Mouse (Mus musculus): Measurements from ENCODE around the gene Mid1. TPM values are rescaled to one million over a fixed set of nuclear protein-coding genes. Genes with fewer than 3 reads are reported as not detected.
"Not testable (repeated sequence)": the region's sequence is repeated elsewhere in the genome, so short reads cannot be mapped to it uniquely, and the experiment has no call there.

Mid1 gene
- total RNA-seq, 4 experiments from 2014 or later, result 8.4 to 19.0 (median 15.9) TPM

DNA sequence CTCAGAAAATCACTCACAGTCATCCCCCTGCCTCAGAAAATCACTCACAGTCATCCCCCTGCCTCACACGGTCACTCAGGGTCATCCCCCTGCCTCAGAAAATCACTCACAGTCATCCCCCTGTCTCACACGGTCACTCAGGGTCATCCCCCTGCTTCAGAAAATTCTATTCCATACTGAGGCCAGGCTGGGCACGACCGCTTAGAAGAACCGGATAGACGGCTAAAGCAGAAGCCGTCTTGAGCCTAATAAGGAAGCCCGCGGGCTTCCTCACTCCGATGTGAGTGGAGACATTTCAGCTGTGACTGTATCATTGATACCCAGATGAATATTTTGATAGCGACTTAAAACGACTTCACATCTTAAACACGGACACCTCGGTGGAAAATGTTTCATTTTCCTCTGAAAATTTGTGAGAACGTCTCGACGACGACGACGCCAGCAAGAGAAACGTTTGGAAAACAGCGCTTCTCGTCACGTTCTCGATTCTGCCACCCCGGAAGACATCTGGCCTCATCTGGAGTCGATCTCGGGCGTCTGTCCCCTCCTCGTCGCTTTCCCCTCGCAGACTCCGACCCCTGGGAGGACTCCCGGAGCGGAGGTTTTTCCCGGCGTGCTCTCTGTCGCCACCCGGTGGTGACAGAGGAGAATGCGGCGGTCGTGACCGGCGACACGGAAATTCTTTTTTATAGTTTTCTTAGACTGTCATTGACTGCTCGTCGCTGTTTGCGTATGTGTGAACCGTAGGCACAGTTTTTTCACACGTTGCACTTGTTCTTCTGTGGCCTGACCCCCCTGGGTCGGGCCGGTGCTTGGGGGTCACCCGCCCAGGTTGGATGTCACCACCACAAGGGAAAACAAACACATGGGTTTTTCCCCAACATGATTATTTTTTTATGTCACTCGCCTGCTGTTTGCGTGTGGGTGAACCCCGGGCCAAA is 305.0 kb downstream of the Mid1 start:
- peak; percentile 56 for DNase-seq

DNA sequence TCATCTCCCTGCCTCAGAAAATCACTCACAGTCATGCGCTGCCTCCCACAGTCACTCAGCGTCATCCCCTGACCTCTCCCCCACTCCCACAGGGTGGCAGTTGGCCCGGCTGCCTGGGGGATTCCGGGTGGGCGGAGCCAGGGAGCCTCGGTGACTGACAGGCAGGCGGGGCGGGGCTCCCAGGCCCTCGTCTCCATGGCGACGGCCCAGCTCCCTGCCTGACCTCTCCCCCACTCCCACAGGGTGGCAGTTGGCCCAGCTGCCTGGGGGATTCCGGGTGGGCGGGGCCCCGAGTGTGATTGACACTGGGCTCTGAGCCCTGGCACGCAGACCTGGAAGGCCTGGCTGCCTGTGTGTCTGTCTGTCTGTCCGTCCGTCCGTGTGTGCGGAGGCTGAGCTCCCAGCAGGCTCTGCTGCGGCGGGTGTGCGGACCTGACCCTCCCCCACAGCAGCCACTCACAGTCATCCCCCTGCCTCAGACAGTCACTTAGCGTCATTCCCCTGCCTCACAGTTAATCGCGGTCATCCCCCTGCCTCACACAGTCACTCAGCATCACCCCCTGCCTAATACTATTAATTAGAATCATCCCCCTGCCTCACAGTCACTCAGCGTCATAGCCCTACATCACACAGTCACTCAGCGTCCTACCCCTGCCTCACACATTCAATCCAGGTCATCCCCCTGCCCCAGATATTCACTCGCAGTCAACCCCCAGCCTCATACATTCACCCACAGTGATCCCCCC is 306.3 kb downstream of the Mid1 start:
- peak; percentile 98 for DNase-seq

GRCm38 (mm10) chrX:169992086-169992930 is 307.3 kb downstream of the Mid1 start:
- peak; percentile 43 for DNase-seq

- not testable (repeated sequence) for DNase-seq
Measured at GRCm38 (mm10) chrX:169992951-169993547, 308.1 kb downstream of the Mid1 start.

DNA sequence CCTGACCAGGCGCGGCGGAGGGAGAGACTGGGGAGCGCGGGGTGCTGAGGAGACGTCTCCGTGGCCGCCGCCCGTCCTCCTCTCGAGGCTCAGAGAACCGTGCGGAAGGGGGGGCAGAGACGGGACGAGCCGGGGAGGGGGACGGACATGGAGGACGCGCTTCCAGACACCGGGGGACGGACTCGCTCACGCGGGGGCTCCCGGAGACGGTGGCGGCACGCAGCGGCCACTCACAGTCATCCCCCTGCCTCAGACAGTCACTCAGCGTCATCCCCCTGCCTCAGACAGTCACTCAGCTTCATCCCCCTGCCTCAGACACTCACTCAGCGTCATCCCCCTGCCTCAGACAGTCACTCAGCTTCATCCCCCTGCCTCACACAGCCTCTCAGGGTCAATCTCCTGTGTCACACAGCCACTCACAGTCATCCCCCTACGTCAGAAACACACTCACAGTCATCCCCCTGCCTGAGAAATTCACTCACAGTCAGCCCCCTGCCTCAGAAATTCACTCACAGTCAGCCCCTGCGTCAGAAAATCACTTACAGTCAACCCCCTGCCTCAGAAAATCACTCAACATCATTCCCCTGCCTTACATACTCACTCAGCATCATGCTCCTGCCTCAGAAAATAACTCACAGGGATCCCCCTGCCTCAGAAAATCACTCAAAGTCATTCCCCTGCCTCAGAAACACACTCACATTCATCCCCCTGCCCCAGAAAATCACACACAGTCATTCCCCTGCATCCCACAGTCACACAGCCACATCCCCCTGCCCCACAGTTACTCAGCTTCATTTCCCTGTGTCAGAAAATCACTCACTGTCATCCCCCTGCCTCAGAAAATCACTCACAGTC is 309.2 kb downstream of the Mid1 start:
- DNase-seq, result not testable (repeated sequence)

- not testable (repeated sequence) for DNase-seq
Measured at GRCm38 (mm10) chrX:169994866-169995711, 310.1 kb downstream of the Mid1 start.

DNA sequence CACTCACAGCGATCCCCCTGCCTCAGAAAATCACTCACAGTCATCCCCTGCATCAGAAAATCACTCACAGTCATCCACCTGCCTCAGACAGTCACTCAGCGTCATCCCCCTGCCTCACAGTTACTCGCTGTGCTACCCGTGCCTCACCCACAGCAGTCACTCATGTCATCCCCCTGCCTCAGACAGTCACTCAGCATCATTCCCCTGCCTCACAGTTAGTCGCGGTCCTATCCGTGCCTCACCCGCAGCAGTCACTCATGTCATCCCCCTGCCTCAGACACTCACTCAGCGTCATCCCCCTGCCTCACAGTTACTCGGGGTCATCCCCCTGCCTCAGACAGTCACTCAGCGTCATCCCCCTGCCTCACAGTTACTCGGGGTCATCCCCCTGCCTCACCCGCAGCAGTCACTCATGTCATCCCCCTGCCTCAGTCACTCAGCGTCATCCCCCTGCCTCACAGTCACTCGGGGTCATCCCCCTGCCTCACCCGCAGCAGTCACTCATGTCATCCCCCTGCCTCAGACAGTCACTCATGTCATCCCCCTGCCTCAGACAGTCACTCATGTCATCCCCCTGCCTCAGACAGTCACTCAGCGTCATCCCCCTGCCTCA is 311.0 kb downstream of the Mid1 start:
- not testable (repeated sequence) for DNase-seq

- DNase-seq, result not testable (repeated sequence)
Measured at GRCm38 (mm10) chrX:169996926-169997325, 311.9 kb downstream of the Mid1 start.

DNA sequence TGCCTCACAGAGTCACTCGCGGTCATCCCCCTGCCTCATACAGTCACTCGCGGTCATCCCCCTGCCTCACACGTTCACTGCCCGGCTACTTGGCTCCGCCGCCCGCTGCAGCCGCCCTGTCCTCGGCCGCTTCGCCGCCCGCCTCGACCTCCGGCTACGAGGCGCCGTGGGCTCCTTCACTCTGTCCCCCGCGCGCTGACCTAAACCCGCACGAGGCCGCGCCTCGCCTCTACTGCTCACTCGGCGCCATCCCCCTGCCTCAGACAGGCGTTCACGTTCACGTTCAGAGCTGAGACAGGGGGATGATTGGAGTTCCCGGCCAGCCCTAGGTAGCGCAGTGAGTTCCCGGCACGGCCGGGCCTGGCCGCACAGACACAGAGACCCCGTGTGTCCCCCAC is 312.5 kb downstream of the Mid1 start:
- DNase-seq, result not testable (repeated sequence)

- DNase-seq, result peak; percentile 100
Measured at GRCm38 (mm10) chrX:169997854-169998456, 313.0 kb downstream of the Mid1 start.

DNA sequence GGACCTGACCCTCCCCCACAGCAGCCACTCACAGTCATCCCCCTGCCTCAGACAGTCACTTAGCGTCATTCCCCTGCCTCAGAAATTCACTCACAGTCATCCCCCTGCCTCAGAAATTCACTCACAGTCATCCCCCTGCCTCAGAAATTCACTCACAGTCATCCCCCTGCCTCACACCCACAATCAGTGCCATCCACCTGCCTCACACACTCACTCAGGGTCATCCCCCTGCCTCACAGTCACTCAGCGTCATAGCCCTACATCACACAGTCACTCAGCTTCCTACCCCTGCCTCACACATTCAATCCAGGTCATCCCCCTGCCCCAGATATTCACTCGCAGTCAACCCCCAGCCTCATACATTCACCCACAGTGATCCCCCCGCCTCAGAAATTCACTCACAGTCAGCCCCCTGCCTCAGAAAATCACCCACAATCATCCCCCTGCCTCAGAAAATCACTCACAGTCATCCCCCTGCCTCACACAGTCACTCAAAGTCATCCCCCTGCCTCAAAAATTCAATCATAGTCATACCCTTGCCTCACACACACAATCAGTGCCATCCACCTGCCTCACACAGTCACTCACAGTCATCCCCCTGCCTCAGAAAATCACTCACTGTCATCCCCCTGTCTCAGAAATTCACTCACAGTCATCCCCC is 313.7 kb downstream of the Mid1 start:
- not testable (repeated sequence) for DNase-seq

- DNase-seq, result not testable (repeated sequence)
Measured at GRCm38 (mm10) chrX:169999226-169999883, 314.4 kb downstream of the Mid1 start.

DNA sequence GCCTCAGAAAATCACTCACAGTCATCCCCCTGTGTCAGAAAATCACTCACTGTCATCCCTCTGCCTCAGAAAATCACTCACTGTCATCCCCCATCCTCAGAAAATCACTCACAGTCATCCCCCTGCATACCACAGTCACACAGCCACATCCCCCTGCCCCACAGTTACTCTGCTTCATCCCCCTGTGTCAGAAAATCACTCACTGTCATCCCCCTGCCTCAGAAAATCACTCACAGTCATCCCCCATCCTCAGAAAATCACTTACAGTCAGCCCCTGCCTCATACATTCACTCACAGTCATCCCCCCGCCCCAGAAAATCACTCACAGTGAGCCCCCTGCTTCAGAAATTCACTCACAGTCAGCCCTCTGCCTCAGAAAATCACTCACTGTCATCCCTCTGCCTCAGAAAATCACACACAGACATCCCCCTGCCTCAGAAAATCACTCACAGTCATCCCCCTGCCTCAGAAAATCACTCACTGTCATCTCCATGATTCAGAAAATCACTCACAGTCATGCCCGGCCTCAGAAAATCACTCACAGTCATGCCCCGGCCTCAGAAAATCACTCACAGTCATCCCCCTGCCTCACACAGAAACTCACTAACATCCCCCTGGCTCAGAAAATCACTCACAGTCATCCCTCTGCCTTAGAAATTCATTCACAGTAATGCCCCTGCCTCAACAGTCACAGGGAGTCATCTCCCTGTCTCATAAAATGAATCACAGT is 315.1 kb downstream of the Mid1 start:
- DNase-seq, result not testable (repeated sequence)

- DNase-seq, result not testable (repeated sequence)
Measured at GRCm38 (mm10) chrX:170000642-170001387, 315.8 kb downstream of the Mid1 start.

DNA sequence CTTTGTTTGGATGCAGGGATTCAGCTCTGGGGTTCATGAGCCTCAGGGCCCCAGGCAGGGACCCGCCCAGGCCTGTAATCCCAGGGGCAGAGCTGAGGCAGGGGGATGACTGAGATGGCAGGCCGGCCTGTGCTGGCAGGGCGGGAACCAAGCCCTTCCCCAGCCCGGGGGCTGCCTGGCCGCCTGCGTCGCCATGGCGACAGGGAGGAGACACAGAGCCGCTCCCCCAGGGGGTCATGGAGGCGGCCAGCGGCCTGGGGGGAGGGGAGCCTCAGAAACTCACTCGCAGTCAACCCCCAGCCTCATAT is 316.3 kb downstream of the Mid1 start:
- DNase-seq, result not testable (repeated sequence)

DNA sequence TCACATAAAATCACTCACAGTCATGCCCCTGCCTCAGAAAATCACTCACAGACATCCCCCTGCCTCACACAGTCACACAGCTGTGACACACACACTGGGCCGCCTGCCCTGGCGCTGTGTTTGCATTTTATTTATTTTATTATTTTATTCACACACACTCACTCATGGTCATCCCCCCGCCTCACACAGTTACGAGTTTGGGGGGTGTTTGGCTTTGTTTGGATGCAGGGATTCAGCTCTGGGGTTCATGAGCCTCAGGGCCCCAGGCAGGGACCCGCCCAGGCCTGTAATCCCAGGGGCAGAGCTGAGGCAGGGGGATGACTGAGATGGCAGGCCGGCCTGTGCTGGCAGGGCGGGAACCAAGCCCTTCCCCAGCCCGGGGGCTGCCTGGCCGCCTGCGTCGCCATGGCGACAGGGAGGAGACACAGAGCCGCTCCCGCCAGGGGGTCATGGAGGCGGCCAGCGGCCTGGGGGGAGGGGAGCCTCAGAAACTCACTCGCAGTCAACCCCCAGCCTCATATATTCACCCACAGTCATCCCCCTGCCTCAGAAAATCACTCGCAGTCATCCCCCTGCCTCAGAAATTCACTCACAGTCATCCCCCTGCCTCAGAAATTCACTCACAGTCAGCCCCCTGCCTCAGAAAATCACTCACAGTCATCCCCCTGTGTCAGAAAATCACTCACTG is 317.7 kb downstream of the Mid1 start:
- DNase-seq, result not testable (repeated sequence)

Data from adrenal gland, adult 8-10 months (tissue).